In genomic region chr12:76954698-76955423, GRCm38 (mm10) we compare ENCODE assay signal across 9 mouse cellular contexts. TPM values are rescaled to one million over a fixed set of nuclear protein-coding genes. Genes with fewer than 3 reads are reported as not detected.
DNase-seq lines count a peak whose midpoint lies in the region; ATAC-seq and TF ChIP-seq lines count a peak whose summit lies in the region.
"Had no signal": no experiment of that assay in that cellular context is flagged by ENCODE, and none has a peak within 500 bp of the region (broad histone marks: within the 10 kb centered on the region; RNA-seq: fewer than 3 reads in every experiment).

No protein-coding gene starts in this region.

- no peaks in the 10 kb centered on the region for H3K9me3 ChIP-seq in hindbrain, embryonic 15.5 days
- H3K9me3 ChIP-seq in hindbrain, embryonic 12.5 days (replicated peaks), result no peaks in the 10 kb centered on the region
- no peaks in the 10 kb centered on the region for H3K9me3 ChIP-seq in heart, embryonic 15.5 days (replicated peaks)
- H3K9me3 ChIP-seq: heart, embryonic 13.5 days had no signal

- H3K4me1 ChIP-seq in hindbrain, embryonic 15.5 days (replicated peaks), result peaks cover 32% of the 10 kb centered on the region
- H3K4me1 ChIP-seq in hindbrain, embryonic 12.5 days, result no peaks in the 10 kb centered on the region
- H3K4me1 ChIP-seq in heart, embryonic 15.5 days (replicated peaks), result peaks cover 13% of the 10 kb centered on the region

- peak; percentile 81 for ATAC-seq in hindbrain, embryonic 15.5 days (ENCODE audit: low FRiP score, low read depth)
- ATAC-seq in hindbrain, embryonic 12.5 days (ENCODE audit: low FRiP score), result no peak
- ATAC-seq in heart, embryonic 15.5 days (replicated peaks; ENCODE audit: insufficient number of reproducible peaks, insufficient read depth, low FRiP score, low read depth), result peak; percentile 35; the same call in 1 of the 2 replicates

- DNase-seq in cerebellum, adult 9-11 months, result peak; percentile 93
- DNase-seq in layer of hippocampus, adult 2 months (ENCODE audit: low spot score in 2 of 2), result peak; percentile 62 to 81
- DNase-seq in lung, postnatal 4 days, result peak; percentile 80 to 89
- DNase-seq in urinary bladder, adult 2 months (ENCODE audit: low spot score), result peak; percentile 39
- DNase-seq in embryo, embryonic 9.5 days (ENCODE audit: extremely low spot score), result no peak

- H3K4me2 ChIP-seq in hindbrain, embryonic 15.5 days, result 0 out of 2 replicates have a peak overlapping the region, but pooled peaks have one; percentile 9
- no peak overlapping the region for H3K4me2 ChIP-seq in hindbrain, embryonic 12.5 days (replicated peaks)
- no peak overlapping the region for H3K4me2 ChIP-seq in heart, embryonic 15.5 days
- H3K4me2 ChIP-seq: heart, embryonic 13.5 days had no signal

- no peaks in the 10 kb centered on the region for H3K27me3 ChIP-seq in hindbrain, embryonic 15.5 days
- no peaks in the 10 kb centered on the region for H3K27me3 ChIP-seq in hindbrain, embryonic 12.5 days
- no peaks in the 10 kb centered on the region for H3K27me3 ChIP-seq in heart, embryonic 15.5 days
- H3K27me3 ChIP-seq: heart, embryonic 13.5 days had no signal

- no peak for TF ChIP-seq CTCF in layer of hippocampus, adult 2 months (conservative IDR thresholded peaks at IDR 0.05)

- H3K27ac ChIP-seq in hindbrain, embryonic 15.5 days (replicated peaks), result peak overlapping the region; percentile 65
- no peak overlapping the region for H3K27ac ChIP-seq in hindbrain, embryonic 12.5 days
- H3K27ac ChIP-seq in heart, embryonic 15.5 days, result peak overlapping the region; percentile 50
- peak overlapping the region; percentile 75 for H3K27ac ChIP-seq in layer of hippocampus, adult 2 months
- H3K27ac ChIP-seq: heart, embryonic 13.5 days had no signal

- no peak overlapping the region for H3K4me3 ChIP-seq in hindbrain, embryonic 15.5 days
- no peak overlapping the region for H3K4me3 ChIP-seq in hindbrain, embryonic 12.5 days
- no peak overlapping the region for H3K4me3 ChIP-seq in heart, embryonic 15.5 days
- no peak overlapping the region; the same call in 1 of the 2 replicates for H3K4me3 ChIP-seq in layer of hippocampus, adult 2 months
- H3K4me3 ChIP-seq: heart, embryonic 13.5 days had no signal

- H3K36me3 ChIP-seq in hindbrain, embryonic 15.5 days, result peaks cover 58% of the 10 kb centered on the region
- H3K36me3 ChIP-seq in hindbrain, embryonic 12.5 days, result peaks cover 64% of the 10 kb centered on the region
- H3K36me3 ChIP-seq in heart, embryonic 15.5 days, result peaks cover 35% of the 10 kb centered on the region

- no peak overlapping the region for H3K9ac ChIP-seq in hindbrain, embryonic 15.5 days
- H3K9ac ChIP-seq in hindbrain, embryonic 12.5 days, result no peak overlapping the region
- H3K9ac ChIP-seq in heart, embryonic 15.5 days, result no peak overlapping the region

- 58% methylated on average over 10 of the region's 10 CpGs for WGBS in hindbrain, embryonic 15.5 days
- 86% methylated on average over 10 of the region's 10 CpGs for WGBS in hindbrain, embryonic 12.5 days
- 51% methylated on average over 10 of the region's 10 CpGs for WGBS in heart, embryonic 15.5 days

RNA-seq across cellular contexts. Expression of gene Max, which starts 7.1 kb away (rescaled TPM):
- polyA plus RNA-seq in hindbrain, embryonic 15.5 days (2015; fragmentation: Nextera tagmentation; extraction: Ambion mirVana), result 21.4 and 22.5 TPM in 2 replicates
- 14.3 and 17.2 TPM in 2 replicates for polyA plus RNA-seq in hindbrain, embryonic 12.5 days (2016; fragmentation: Nextera tagmentation; extraction: Ambion mirVana)
- polyA plus RNA-seq in heart, embryonic 15.5 days (2015; fragmentation: Nextera tagmentation; extraction: Ambion mirVana), result 8.4 and 9.1 TPM in 2 replicates
- total RNA-seq in layer of hippocampus, adult 2 months (2021), result 10 to 100 TPM; 69.6 to 78.7 TPM
- polyA plus RNA-seq in urinary bladder, adult 2 months (2012; rRNA removed), result 42.5 and 57.7 TPM in 2 replicates
